Mouse (Mus musculus) heart, embryonic 13.5 days (tissue): Measurements from ENCODE around the gene F11r. TPM values are rescaled to one million over a fixed set of nuclear protein-coding genes. Genes with fewer than 3 reads are reported as not detected.
"Not testable (repeated sequence)": the region's sequence is repeated elsewhere in the genome, so short reads cannot be mapped to it uniquely, and the experiment has no call there.

Source experiments
- ATAC-seq: fragments of 200-750 bp; cut with Nextera tagmentation; 2 replicates; pipeline ENCODE4 v1.8.0; 2017; ENCODE audit warnings: moderate TSS enrichment; ENCODE audit not compliant: insufficient number of reproducible peaks, low FRiP score, low TSS enrichment; ENCODE audit errors: extremely low read depth
- H3K27ac ChIP-seq: fragments of 300-500 bp; sonication (generic); replicated peaks from 2 replicates; pipeline ENCODE4 v1.5.1; 2015; ENCODE audit warnings: moderate library complexity, mild to moderate bottlenecking, inconsistent platforms
- H3K27me3 ChIP-seq: fragments of 300-500 bp; sonication (generic); replicated peaks from 2 replicates; pipeline ENCODE4 v1.6.1; 2015; ENCODE audit warnings: mild to moderate bottlenecking, inconsistent platforms
- H3K36me3 ChIP-seq: fragments of 300-500 bp; sonication (generic); 2 replicates; pipeline ENCODE4 v1.6.1; 2015; ENCODE audit warnings: mild to moderate bottlenecking, inconsistent platforms
- H3K4me1 ChIP-seq: fragments of 300-500 bp; sonication (generic); 2 replicates; pipeline ENCODE4 v1.6.1; 2015; ENCODE audit warnings: inconsistent platforms
- H3K4me2 ChIP-seq: fragments of 300-500 bp; sonication (generic); 2 replicates; pipeline ENCODE4 v1.6.1; 2015; ENCODE audit warnings: inconsistent platforms, mild to moderate bottlenecking, moderate library complexity
- H3K4me3 ChIP-seq: fragments of 300-500 bp; sonication (generic); 2 replicates; pipeline ENCODE4 v1.5.1; 2015; ENCODE audit warnings: moderate library complexity, mild to moderate bottlenecking, inconsistent platforms
- H3K9ac ChIP-seq: fragments of 300-500 bp; sonication (generic); 2 replicates; pipeline ENCODE4 v1.6.1; 2015; ENCODE audit warnings: inconsistent platforms, mild to moderate bottlenecking, moderate library complexity
- H3K9me3 ChIP-seq: fragments of 300-500 bp; sonication (generic); 2 replicates; pipeline ENCODE4 v1.6.1; 2016; ENCODE audit warnings: inconsistent platforms
- WGBS: fragments of 180-500 bp; shearing (Covaris S2); methylation state at CpG from one replicate; pipeline ENCODE4 v1.1.7; 2015; ENCODE audit warnings: mixed read lengths; 5-methylcytosine and 5-hydroxymethylcytosine counted together
- polyA plus RNA-seq: library from polyadenylated mRNA; unstranded; fragments of >200 nt; fragmentation: Nextera tagmentation; extraction: Ambion mirVana; gene quantifications from 2 replicates; pipeline ENCODE4 v1.2.1, GENCODE M21; 2015

The F11r gene
- polyA plus RNA-seq, 1 experiment from 2014 or later, result 61.8 TPM

DNA sequence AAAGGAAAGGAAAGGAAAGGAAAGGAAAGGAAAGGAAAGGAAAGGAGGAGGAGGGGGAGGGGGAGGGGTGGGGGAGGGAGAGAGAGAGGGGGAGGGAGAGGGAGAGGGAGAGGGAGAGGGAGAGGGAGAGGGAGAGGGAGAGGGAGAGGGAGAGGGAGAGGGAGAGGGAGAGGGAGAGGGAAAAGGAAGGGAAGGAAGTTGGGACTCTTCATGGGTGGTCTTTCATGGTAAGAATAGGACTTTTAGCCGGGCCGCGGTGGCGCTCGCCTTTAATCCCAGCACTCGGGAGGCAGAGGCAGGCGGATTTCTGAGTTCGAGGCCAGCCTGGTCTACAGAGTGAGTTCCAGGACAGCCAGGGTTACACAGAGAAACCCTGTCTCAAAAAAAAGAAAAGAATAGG is 34.6 kb downstream of the F11r start:
- not testable (repeated sequence) for H3K9me3 ChIP-seq, H3K4me2 ChIP-seq, ATAC-seq, H3K9ac ChIP-seq, H3K27ac ChIP-seq, H3K36me3 ChIP-seq, H3K27me3 ChIP-seq, H3K4me3 ChIP-seq
- 89% methylated on average over 8 of the region's 8 CpGs for WGBS
- H3K4me1 ChIP-seq, result peaks cover 22% of the 10 kb centered on the region

DNA sequence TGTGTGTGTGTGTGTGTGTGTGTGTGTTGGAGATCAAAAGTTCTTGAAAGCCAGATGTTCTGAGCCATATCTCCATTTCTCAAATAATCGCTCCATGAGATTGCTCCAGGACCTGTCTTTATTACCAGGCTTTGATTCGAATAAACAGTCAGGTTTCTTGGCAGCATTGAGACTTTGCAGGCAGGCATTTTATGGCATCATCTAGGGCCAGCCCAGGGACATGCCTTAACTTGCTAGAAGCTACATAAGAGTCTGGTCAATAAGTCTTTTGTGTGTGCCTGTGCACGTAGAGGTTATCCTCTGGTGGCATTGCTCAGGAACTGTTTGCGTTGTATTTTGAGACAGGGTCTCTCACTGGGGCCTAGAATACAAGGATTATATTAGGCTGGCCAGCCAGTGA is 36.2 kb downstream of the F11r start:
- no peak overlapping the region for H3K27ac ChIP-seq
- H3K9ac ChIP-seq, result no peak overlapping the region
- no peak for ATAC-seq
- H3K27me3 ChIP-seq, result no peaks in the 10 kb centered on the region
- no peaks in the 10 kb centered on the region for H3K36me3 ChIP-seq
- H3K9me3 ChIP-seq, result no peaks in the 10 kb centered on the region
- H3K4me3 ChIP-seq, result no peak overlapping the region
- H3K4me1 ChIP-seq, result peaks cover 22% of the 10 kb centered on the region
- H3K4me2 ChIP-seq, result no peak overlapping the region
- WGBS, result 67% methylated on average over 4 of the region's 4 CpGs

DNA sequence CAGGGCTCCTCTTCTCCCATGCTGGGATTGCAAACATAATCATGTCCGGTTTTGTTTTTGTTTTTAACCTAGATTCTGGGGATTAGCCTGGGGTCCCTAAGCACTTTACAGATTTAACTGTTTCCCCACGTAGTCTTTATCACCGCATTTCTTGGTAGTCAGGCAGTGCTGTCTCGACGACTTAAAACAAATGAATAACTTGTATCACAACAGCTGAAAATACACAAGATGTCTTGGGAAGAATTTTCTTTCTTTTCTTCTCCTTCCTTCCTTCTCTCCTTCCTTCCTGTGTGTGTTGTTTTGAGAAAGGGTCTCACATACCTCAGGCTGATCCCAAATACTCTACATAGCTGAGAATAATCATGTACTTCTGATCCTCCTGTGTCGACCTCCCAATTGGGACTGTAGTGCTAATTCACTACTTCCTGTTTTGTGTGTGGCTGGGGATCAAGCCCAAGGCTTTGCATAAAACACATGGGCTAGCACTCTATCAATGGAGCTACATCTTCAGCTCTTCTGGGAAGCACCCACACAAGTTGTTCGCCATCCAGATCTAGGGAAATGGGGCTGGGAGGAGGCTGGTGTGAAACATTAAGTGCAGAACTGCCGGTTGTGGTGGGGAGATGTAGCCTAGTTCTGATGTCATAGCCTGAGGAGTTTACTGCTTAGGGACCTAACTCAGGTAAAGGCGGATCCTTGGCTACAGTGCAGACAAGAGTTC is 36.7 kb downstream of the F11r start:
- no peaks in the 10 kb centered on the region for H3K9me3 ChIP-seq
- no peaks in the 10 kb centered on the region for H3K36me3 ChIP-seq
- no peaks in the 10 kb centered on the region for H3K27me3 ChIP-seq
- no peak overlapping the region for H3K4me2 ChIP-seq
- no peak overlapping the region for H3K27ac ChIP-seq
- H3K9ac ChIP-seq, result no peak overlapping the region
- WGBS, result 58% methylated on average over 9 of the region's 9 CpGs
- ATAC-seq, result no peak
- H3K4me3 ChIP-seq, result no peak overlapping the region
- peaks cover 21% of the 10 kb centered on the region for H3K4me1 ChIP-seq

DNA sequence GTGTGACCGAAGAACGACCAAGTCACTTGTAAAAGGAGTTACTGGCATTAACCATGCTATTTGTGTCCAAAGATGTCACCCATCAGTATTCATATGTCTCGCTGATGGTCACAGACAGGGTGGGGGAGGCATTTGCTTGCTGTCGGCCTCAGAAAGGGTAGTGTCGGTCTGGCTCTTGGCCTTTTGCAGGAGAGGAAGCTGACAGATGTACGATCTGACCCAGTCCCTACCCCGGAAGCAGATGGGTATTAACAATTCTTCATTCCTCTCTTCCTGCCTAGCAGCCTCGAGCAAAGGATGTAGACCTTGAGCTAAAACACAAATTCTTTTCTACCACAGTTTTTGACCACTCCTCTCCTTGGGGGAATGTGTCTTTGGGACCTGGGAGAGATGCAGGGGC is 39.8 kb downstream of the F11r start:
- Histone ChIP-seq H3K27ac (no peak overlapping the region), H3K36me3 (no peaks in the 10 kb centered on the region), H3K27me3 (no peaks in the 10 kb centered on the region), H3K9ac (no peak overlapping the region), H3K9me3 (peaks cover 7% of the 10 kb centered on the region; the same call in 1 of the 2 replicates), H3K4me1 (no peaks in the 10 kb centered on the region), H3K4me3 (no peak overlapping the region), H3K4me2 (no peak overlapping the region)
- ATAC-seq, result no peak
- 66% methylated on average over 8 of the region's 8 CpGs for WGBS

DNA sequence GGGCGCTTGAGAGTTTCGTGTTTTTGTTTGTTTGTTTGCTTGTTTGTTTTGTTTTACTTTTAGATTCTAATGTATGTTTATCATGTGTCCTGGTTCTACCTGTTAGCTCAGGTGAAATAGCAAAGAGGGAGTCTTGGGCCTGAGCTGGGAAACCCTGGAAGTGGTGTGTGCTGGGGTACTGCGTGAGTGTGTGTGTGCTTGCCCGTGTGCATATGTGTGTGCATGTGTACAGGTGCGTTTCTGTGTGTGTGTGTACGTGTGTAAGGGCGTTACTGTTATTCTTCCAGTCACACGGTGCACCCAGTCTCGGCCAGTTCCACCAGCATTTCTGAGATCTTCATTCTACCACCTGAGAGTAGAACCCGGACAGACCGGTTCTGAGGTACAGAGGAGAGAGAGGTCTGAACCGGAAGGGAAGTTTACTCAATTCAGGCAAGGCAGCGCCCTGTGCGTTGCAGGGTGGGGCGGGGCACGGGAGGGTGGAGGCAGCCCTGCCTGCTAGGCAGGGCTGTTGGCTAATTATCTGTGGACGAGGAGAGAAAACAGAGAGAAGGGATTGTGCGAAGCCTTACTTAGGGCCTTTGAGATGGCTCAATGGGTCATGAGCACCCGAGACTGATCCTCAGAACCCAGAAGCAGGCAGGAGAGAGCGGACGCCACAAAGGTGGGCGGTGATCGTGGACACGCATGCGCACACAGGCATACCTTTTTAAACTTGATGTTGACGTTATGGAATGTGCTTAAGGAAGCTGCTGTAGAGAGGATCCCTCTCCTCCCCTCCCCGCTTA is 40.6 kb downstream of the F11r start:
- Histone ChIP-seq H3K27ac (no peak overlapping the region), H3K4me3 (peak overlapping the region; percentile 43), H3K9ac (peak overlapping the region; percentile 69), H3K9me3 (peaks cover 12% of the 10 kb centered on the region), H3K36me3 (no peaks in the 10 kb centered on the region), H3K4me2 (peak overlapping the region; percentile 60), H3K4me1 (no peaks in the 10 kb centered on the region), H3K27me3 (no peaks in the 10 kb centered on the region)
- no peak for ATAC-seq
- WGBS, result 54% methylated on average over 27 of the region's 27 CpGs

DNA sequence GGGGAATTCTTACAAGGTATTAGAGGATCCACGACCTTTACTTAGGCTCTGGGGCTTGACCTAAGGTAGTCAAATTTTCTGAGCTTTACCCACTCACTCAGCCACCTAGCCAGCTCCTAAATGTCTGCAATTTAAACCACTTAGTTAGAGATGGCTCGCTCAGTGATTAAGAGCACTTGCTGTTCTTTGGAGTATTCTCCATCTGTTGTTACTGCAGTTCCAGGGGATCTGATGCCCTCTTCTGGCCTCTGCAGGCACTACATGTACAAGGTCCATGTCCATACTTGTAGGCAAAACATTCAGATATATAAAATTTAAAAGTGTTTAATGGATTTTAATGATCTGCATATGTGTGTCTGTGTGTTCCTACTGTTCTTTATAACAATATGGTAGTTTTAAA is 41.6 kb downstream of the F11r start:
- WGBS, result 42% methylated on average over 2 of the region's 2 CpGs
- Histone ChIP-seq H3K4me1 (no peaks in the 10 kb centered on the region), H3K9ac (no peak overlapping the region), H3K4me3 (no peak overlapping the region), H3K27ac (no peak overlapping the region), H3K4me2 (no peak overlapping the region), H3K27me3 (no peaks in the 10 kb centered on the region), H3K36me3 (no peaks in the 10 kb centered on the region), H3K9me3 (peaks cover 15% of the 10 kb centered on the region)
- ATAC-seq, result no peak

DNA sequence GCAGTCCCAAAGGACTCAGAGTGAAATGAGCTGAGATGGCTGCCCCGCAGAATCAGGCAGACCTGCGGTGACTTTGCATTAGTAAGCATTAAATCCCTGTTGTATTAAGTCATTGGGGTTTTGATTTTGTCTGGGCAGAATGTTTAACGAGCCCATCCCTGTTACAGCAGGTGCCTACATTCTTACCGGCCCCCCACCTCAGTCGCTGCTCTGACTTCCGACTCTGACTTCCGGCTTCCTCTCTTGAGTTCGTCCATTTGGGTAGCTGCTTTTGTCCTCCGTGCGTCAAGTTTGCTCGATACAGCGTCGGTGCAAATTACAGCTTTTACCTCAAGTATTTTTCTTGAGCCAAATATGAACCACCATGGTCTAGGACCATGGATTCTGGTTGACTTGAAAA is 56.9 kb downstream of the F11r start:
- WGBS, result 88% methylated on average over 13 of the region's 13 CpGs

DNA sequence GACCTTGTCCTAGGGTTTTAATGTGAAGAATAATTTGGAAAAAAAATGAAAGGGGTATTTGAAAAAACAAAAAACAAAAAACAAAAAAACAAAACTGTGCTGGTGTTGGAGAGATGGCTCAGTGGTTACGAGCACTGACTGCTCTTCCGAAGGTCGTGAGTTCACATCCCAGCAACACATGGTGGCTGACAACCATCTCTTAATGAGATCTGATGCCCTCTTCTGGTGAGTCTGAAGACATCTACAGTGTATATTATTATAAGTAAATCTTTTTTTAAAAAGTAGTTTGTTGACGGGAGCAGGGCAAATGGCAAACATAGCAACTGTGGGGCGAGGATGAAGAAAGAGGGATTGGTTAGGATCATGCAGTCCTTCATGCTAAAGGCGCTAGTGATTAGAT is 58.0 kb downstream of the F11r start:
- H3K4me3 ChIP-seq, result no peak overlapping the region
- no peak overlapping the region for H3K27ac ChIP-seq
- no peaks in the 10 kb centered on the region for H3K36me3 ChIP-seq
- no peaks in the 10 kb centered on the region for H3K27me3 ChIP-seq
- no peak overlapping the region for H3K4me2 ChIP-seq
- H3K9me3 ChIP-seq, result peaks cover 21% of the 10 kb centered on the region
- H3K9ac ChIP-seq, result no peak overlapping the region
- ATAC-seq, result no peak
- no peaks in the 10 kb centered on the region for H3K4me1 ChIP-seq
- WGBS, result 86% methylated on average over 6 of the region's 6 CpGs

More for the DNA sequence above, 56.9 kb downstream of the F11r start:
- H3K9me3 ChIP-seq, result peaks cover 28% of the 10 kb centered on the region
- no peak overlapping the region for H3K27ac ChIP-seq
- no peak for ATAC-seq
- H3K9ac ChIP-seq, result no peak overlapping the region
- H3K36me3 ChIP-seq, result no peaks in the 10 kb centered on the region
- H3K4me2 ChIP-seq, result no peak overlapping the region
- H3K4me3 ChIP-seq, result no peak overlapping the region
- no peaks in the 10 kb centered on the region for H3K4me1 ChIP-seq
- H3K27me3 ChIP-seq, result no peaks in the 10 kb centered on the region

DNA sequence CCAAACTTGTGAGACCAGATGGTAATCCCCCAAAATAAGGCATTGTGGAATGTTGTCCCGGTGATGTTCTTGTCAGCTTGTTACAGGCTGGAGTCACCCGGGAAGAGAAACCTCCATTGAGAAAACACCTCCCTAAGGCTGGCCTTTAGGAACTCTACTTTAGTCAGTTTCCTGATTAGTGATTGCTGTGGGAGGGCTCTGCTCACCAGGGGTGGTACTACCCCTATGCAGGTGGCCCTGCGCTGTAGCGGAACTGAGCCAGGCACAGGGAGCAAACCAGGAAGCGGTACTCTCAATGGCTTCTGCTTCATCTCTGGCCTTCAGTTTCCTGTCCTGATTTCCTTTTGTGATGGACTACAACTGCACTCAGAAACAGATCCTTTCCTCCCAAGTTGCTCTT is 62.5 kb downstream of the F11r start:
- ATAC-seq, result no peak
- H3K9ac ChIP-seq, result no peak overlapping the region
- 56% methylated on average over 5 of the region's 5 CpGs for WGBS
- H3K4me1 ChIP-seq, result peaks cover 17% of the 10 kb centered on the region
- no peaks in the 10 kb centered on the region for H3K27me3 ChIP-seq
- H3K9me3 ChIP-seq, result peaks cover 5% of the 10 kb centered on the region; the same call in 1 of the 2 replicates
- no peak overlapping the region for H3K4me2 ChIP-seq
- no peak overlapping the region for H3K27ac ChIP-seq
- no peaks in the 10 kb centered on the region for H3K36me3 ChIP-seq
- H3K4me3 ChIP-seq, result no peak overlapping the region

DNA sequence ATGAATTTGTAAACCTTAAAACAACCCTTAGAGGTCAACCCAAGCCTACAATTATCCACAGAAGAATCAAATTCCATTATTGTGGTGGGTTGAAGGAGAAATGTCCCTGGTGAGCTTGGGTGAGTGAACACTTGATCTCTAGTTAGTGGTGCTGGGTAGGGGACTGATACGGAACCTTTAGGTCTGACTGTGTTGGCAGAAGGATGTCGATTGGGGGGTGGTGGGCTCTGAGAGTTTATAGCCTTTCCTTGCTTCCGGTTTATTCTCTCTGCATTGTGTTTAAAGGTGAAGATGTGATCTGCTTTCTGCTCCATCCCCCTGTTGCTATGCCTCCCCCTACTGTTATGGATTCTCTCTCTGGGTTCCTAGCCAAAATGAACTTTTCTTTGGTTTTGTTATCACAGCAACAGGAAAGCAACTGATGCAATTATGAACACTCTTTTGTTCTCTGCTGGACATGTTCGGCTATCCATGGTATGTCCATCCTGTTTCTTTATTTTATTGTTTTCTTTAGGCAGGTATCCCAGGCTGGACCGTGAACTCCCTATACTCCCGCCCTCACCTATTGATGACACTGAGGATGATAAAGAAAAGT is 63.8 kb downstream of the F11r start:
- WGBS, result 50% methylated on average over 6 of the region's 6 CpGs
- Histone ChIP-seq H3K9ac (no peak overlapping the region), H3K4me2 (peak overlapping the region; percentile 83), H3K27ac (peak overlapping the region; percentile 97; the same call in 1 of the 2 replicates), H3K36me3 (no peaks in the 10 kb centered on the region), H3K4me3 (no peak overlapping the region), H3K4me1 (peaks cover 17% of the 10 kb centered on the region), H3K9me3 (peaks cover 5% of the 10 kb centered on the region; the same call in 1 of the 2 replicates), H3K27me3 (no peaks in the 10 kb centered on the region)
- no peak for ATAC-seq

DNA sequence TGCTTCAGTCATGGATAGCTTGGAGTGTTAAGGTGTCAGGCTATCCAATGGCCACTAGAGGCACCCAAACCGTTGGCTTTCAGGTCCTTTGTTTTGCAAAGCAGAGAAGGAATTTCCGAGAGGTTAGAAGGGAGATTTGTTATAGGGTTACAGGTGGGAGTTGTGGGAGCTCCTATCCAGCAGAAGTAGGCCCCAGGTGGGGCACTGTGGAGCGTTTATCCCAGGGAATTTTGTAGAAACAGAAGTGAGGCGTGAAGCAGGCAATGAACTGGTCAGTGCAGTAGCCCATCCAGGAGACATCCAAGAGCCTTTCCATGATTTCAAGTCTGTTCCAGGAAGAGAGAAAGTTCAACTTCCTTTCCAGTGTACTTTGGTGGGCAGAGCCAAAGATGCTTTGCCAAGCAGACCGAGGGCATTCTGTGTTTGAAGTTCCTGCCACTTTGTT is 64.3 kb downstream of the F11r start:
- H3K9ac ChIP-seq, result peak overlapping the region; percentile 73
- 8% methylated on average over 5 of the region's 5 CpGs for WGBS

More for the DNA sequence above, 64.3 kb downstream of the F11r start:
- Histone ChIP-seq H3K4me2 (peak overlapping the region; percentile 83), H3K27ac (peak overlapping the region; percentile 97), H3K4me1 (peaks cover 17% of the 10 kb centered on the region), H3K27me3 (no peaks in the 10 kb centered on the region), H3K9me3 (peaks cover 5% of the 10 kb centered on the region; the same call in 1 of the 2 replicates), H3K4me3 (peak overlapping the region; percentile 39), H3K36me3 (no peaks in the 10 kb centered on the region)
- ATAC-seq, result no peak
